Mouse (Mus musculus) kidney, postnatal 10 days (tissue): ENCODE measurements around the gene Olfr692.

Experiments used
- DNase-seq: peaks from one replicate; pipeline ENCODE4 v3.0.0; 2021; ENCODE audit warnings: mixed read lengths

The Olfr692 gene

DNA sequence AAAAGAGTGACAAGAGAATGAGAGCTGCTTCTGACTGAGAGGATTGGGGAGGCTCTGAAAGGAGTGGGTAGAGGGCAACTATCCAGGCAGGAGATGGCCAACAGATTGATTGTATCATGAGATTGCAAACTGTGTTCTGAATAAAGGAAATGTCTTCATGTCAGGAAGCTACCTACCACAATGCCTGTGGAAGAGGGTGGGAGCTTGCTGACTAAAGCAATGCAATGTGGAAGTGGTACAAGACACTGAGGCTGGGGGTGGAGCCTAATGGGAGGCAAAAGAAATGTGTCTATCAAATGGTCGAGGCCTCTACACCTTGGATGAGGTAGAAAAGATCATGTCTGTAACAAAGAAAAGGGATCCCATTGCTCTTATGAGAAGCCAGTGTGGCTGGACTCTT lies 38.3 kb downstream of the Olfr692 start:
- no peak for DNase-seq

DNA sequence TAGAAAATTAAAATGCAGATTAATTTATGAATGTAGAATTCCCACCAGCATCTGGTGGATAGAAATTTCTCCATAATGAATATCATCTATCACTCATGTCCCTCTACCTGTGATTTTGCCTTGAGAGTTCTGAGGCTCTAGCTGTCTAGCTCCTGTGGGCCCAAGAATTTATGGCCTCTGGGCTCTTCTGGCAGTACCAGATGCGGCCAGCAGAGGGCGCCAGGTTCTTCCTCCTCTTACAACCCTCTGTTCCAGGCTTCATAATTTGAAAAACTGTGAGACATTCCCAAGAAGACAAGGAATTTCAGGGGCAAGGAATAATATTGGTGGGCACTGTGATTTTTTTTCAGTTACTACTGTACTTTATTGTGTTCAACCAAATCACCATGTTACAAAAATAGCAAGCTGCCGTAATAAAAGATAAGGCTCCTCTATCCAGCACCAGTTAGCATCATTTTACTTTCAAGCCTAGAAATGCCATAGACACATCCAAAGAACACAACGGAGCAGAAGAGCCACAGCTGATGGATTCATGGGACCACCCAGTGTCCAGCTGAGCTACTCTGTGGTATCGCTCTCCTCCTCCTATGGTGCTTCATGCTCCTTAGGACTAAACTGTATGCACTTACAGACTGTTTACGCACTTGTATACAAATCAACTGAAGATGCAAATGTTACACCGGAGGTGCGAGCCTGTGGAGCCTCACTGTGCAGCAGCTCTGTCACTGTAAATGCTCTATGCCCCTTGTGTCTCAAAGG lies 44.0 kb downstream of the Olfr692 start:
- DNase-seq: peak; percentile 88

DNA sequence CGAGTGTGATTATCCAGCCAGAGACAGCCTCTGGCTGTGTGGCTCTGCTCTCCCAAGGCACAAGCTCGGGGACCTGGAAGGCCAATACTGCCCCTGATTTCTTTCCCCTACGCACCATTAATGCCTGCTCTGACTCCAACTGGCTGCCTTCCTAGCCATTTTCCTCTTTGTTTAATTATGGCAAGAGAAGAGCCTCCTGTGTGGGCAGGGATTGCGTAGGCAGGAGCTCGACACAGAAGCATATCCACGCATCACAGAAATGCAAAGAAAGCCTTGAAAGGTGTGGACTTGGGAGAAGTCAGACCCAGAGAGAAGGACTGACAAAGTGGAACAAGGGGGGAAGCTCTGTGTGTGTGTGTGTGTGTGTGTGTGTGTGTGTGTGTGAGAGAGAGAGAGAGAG lies 46.4 kb downstream of the Olfr692 start:
- DNase-seq: no peak

DNA sequence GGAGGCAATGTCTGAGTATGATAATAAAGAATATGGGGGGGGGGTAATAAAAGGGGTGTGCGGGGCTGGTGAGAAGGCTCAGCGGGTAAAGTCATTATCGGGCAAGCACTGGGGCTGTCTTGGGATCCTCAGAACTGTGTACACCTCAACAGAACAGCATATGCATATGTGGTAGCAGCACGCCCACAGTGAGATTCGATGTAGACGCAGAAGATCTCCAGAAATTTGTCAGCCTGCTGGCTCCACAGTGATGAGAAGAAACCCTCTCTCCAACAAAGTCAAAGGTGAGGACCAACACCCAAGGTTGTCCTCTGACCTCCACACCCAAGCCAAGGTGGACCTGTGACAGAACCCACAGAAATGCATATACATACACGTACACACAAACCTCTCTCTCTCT lies 48.5 kb downstream of the Olfr692 start:
- no peak for DNase-seq

DNA sequence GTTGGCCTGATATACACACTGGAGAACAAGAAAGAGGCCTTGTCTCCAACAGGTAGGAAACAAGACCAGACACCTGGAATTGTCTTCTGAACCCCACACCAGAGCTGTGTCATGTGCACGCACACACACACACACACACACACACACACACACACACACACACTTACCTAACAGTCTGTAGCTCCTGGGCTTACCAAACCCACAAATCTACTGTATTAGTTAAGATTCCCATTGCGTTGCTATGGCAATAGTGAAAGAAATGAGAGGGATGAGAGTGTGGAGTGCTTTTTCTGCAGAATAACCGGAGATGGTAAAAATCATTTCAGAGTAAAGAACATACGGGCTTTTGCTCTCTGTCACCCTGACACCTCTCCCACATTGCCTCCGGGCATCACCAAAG lies 50.1 kb downstream of the Olfr692 start:
- no peak for DNase-seq
